Mouse (Mus musculus): Measurements from ENCODE around the gene Prkci.

DNA sequence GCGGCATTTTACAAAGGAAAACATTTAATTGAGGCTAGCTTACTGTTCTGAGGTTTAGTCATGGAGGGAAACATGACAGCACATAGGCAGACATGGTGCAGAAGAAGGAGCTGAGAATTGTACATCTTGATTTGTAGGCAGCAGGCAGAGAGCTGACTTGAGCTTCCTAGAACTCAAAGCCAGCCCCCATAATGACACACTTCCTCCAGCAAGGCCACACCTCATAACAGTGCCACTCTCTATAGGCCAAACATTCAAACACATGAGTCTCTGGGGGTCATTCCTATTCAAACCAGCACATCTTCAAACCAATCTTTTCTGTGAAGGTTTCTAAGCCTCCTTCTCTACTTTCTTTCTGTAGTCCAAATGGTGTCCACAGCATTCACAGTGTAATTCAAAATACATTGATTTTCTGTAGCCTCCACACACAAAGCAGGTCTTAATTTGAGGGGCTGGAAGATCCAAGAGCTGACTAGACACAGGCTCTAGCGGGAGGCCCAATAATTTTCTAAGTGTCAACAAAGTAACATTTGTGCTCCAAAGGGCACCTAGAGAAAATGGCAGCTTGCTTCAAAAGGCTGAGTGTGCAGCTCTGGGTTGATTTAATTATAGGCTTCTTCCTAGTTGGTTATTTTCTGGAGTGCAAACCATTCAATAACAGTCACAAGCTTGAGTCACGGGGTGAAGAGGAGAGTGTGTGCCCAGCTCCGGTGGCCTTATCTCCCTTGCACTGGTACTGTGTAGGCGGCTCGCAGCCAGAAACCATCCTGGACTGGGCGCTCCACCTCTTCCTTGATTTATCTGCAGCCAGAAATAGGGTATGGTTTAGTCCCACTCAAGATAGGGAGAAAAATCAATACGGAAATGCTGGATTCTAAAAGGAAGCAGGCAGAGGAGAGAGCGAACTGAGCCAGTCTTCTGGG is 7.9 kb upstream of the Prkci start:
- TF ChIP-seq CTCF (IDR thresholded peaks at IDR 0.05; ENCODE audit: borderline replicate concordance, insufficient read depth, low read depth, low read length) (no peak), POLR2A (IDR thresholded peaks at IDR 0.05; ENCODE audit: borderline replicate concordance, insufficient read depth, low read length) (no peak)
